Mouse (Mus musculus): ENCODE results near the gene Dnajc5. TPM values are rescaled to one million over a fixed set of nuclear protein-coding genes. Genes with fewer than 3 reads are reported as not detected.
A peak's percentile ranks its signal among the peaks of the same experiment; 100 is the strongest.

The Dnajc5 gene
- total RNA-seq, 2 experiments from 2014 or later = 25.0 to 40.0 TPM

DNA sequence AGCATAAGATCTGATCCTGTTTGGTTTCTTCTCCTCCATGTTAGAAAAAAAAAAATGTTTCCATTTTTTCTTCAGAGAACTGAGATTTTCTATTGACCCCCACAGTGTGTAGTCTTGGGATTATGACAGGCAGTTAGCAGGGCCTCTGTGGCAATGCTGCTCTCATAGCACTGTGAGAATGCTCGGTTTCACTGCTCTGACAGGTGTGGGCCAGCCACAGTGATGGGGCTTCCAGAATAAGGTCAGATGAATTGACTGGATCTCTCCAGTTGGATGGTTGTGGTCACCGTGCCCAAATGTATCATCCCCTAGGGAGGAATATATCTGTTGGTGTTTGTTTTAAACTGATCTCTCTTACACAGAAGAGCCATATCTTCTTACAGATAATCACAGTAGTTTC lies 11.1 kb upstream of the Dnajc5 start:
- ATAC-seq (replicated peaks; ENCODE audit: poor library complexity) = no peak

DNA sequence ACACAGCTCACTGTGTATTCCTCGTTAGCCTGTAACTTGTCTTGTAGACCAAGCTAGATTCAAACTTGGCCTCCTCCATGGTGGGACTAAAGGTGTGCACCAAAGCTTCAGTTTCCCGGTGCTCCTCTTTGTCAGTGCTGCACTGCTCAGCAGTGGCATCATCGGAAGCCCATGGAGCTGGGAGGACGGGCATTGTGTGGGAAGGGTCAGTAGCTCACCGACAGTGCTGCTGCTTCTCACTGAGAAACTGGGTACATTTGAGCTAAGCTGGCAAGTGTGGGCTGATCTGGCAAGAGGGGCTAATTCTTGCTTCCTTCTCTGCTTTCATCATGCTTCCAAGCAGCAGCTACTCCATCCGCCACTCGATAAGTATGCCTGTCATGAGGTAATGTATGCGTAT lies 9.1 kb upstream of the Dnajc5 start:
- ATAC-seq (replicated peaks; ENCODE audit: poor library complexity) = no peak

DNA sequence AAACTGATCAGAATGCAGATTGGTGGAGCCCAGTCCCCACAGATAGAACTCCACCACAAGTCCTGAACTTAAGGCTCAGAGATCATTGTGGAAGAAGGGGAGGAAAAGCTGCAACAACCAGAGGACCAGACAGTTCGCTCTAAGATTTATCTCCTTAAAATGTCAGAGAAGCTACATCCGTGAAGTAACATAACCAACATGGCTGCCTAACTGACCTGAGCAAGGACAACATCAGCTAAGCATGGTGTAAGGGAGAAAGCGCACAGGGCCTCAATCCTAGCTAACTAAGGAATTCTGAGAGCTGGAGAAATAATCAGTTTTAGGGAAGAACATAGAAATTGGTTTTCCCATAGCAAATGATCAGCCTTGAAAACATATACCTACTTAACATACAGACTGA lies 1.1 kb upstream of the Dnajc5 start:
- no peak for ATAC-seq (replicated peaks; ENCODE audit: poor library complexity)

DNA sequence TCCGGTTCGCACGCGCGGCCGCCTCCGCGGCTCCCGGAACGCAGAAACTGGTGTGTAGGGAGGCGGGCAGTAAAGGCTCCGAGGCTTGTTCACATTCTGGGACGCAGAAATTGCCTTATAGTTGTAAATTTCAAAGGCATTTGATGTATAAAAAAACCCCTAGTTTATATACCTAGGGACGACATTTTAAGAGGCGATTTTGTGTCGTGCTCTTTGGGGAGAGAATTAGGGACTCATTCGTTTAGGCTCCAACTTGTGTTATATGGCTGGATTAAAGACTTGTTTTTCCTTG lies 597 bp downstream of the Dnajc5 start:
- no peak for ATAC-seq (replicated peaks; ENCODE audit: poor library complexity)

- no peak for ATAC-seq (replicated peaks; ENCODE audit: poor library complexity)
Measured at GRCm38 (mm10) chr2:181521491-181521890, 1.2 kb downstream of the Dnajc5 start.

DNA sequence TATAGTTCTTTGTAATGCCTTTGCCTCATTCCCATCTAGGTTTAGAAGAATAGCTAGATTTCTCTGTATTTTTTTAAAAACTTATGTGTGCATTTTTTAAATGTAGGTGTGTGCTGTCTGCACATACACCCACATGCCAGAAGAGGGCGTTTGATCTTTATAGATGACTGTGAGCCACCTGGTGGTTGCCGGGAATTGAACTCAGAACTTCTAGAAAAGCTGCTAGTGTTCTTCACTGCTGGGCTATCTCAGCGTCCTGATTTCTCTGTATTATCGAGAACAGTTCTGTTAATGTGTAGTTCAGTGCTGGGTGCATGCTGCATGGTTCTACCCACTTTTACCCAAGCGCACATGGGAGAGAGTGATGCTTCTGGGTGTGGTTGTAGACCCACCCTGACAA lies 2.5 kb downstream of the Dnajc5 start:
- peak; percentile 51 for ATAC-seq (replicated peaks; ENCODE audit: poor library complexity)

DNA sequence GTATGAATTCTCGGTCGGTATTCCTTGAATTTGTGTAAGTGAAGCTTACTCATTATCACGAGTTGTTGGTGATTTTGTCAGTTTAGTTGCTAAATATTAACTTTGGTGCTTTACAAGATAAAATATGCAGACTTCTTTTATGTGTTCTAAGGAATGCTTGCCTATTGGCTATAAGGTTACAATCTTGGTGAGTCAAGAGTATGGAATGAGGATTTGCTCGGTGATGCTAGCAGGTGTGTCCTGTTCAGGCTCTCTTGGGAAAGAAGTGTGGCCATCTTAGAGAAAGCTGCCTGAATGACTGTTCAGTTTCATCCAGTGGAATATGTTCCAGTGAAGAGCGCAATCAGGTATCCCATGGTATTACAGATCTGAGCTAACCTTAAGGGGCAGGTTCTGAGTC lies 5.2 kb downstream of the Dnajc5 start:
- ATAC-seq (replicated peaks; ENCODE audit: poor library complexity) = no peak

- no peak for ATAC-seq (replicated peaks; ENCODE audit: poor library complexity)
Measured at GRCm38 (mm10) chr2:181529076-181529475, 8.8 kb downstream of the Dnajc5 start.

DNA sequence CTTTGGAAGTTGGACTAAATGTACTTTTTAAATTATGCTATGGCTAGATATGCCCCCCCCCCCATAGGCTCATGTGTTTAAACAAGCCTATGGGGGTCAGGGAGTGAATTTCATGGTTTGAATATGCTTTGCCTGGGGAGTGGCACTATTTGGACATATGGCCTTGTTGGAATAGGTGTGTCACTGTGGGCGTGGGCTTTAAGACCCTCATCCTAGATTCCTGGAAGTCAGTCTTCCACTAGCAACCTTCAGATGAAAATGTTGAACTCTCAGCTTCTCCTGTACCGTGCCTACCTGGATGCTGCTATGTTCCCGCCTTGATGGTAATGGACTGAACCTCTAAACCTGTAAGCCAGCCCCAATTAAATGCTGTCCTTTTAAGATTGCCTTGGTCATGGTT lies 12.3 kb downstream of the Dnajc5 start:
- no peak for ATAC-seq (replicated peaks; ENCODE audit: poor library complexity)

DNA sequence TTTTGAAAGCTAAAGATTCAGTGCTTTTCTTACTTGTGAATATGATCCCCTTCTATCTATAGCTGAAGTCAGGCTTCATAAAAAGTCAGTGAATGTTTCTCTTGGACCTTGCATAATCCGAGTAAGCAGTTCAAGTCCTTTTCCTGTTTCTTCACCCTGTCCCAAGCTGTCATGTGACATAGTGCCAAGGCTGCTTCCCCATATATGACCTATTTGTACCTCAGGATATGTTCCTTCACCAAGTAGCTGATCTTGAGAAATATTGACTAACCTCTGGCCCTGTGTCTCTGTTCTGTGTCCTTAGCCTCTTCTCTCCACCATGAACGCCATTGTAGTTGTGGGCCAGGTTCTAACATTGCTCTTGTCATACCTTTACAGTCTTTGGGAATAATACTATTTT lies 16.1 kb downstream of the Dnajc5 start:
- peak; percentile 85 for ATAC-seq (replicated peaks; ENCODE audit: poor library complexity)

DNA sequence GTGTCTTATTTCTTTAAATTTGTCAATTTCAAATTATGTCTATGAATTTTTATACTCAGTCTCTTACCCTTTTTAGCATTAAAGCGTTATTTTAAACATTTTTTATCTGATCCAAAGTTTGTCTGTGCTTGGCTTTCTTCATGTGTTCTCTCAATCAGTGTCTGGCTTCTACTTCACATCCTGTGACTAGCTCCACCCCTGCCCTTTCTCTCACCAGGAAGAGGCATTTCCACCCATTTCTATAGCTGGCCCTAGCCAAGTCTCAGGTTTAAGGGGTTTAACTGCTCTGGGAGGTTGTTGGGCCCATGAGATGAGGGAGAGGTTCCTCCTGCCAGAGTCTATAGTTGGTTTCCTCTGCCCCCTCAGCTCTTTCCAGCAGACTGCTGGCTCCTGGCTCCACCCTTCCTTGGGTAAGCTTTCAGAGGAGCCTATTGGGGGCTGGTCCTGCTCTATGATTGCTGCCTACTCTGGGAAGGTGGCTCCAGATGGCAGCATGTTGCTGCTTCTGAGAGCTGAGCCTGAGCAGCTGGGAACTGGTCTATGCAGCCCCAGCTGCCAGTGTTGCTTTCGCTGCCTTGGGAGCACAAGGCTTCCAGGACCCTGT lies 17.3 kb downstream of the Dnajc5 start:
- ATAC-seq (replicated peaks; ENCODE audit: poor library complexity) = peak; percentile 84

GRCm38 (mm10) chr2:181541761-181542380 lies 21.6 kb downstream of the Dnajc5 start:
- ATAC-seq (replicated peaks; ENCODE audit: poor library complexity) = no peak; the same call in 1 of the 2 replicates

DNA sequence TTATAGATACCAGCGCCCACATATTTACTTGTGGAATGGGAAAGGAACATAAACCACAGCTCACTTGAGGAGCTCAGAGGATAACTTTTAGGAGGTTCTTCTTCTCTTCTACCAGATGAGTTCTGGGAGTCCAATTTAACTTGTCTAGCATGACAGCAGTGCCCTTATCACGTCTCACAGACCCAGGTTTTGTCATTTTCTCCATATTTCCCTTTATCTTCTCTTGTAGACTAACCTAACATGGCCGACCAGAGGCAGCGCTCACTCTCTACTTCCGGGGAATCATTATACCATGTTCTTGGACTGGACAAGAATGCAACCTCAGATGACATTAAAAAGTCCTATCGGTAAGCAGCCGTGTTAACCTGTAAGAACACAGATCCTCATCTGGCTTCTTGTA lies 25.9 kb downstream of the Dnajc5 start:
- ATAC-seq (replicated peaks; ENCODE audit: poor library complexity) = peak; percentile 73

GRCm38 (mm10) chr2:181548227-181548626 lies 27.9 kb downstream of the Dnajc5 start:
- ATAC-seq (replicated peaks; ENCODE audit: poor library complexity) = 0 out of 2 replicates have a peak, but pooled peaks have one; percentile 17

DNA sequence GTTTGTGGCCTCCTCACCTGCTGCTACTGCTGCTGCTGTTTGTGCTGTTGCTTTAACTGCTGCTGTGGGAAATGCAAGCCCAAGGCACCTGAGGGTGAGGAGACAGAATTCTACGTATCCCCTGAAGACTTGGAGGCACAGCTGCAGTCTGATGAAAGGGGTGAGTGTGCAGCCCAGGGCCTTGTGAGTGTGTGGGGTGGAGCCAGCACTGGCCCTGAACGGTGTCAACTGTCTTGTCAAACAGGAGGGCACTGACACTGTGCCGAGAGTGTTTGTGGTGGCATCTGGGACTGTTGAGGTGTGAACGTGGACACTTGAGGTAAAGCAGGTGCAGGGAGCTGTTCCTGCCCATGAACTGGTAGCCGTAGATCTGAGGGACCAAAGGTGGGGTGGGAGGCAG lies 28.4 kb downstream of the Dnajc5 start:
- ATAC-seq (replicated peaks; ENCODE audit: poor library complexity) = no peak

DNA sequence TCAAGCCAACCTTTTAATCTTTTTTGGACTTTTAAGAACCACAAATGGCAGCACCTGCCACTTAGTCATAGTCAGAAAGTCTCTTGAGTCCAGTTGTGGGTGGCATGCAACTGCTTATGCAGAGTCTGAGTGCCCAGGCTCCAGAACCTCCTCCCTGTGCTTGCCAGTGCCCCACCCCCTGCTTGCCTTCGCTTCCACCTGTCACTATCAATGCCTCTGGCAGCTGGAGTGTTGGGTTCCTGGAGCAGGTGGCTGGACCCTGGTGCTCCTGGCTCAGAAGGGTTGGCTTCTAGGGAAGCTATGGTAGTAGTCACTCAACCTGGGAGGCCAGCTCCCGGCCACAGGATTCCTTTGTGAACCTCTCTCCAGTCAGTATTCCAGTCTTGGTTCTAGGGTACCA lies 29.9 kb downstream of the Dnajc5 start:
- no peak for ATAC-seq (replicated peaks; ENCODE audit: poor library complexity)

DNA sequence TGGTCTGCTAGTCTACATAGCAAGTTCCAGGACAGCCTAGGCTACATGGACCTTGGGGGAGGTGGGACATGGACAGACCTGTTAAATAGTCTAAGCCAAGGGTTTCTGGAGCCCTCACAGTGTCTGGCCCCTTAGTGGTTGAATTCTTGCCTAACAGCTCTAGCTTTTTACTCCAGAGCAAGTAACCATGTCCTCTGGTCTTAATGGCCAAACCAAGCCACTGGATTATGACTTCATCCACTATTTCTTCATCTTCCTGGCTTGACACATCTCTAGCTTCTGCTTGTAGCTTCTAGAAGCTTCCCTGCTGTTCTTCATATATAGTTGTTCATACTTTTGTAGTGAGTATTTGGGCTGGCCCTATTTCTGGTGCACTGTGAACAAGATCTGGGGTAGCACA lies 33.5 kb downstream of the Dnajc5 start:
- peak; percentile 91 for ATAC-seq (replicated peaks; ENCODE audit: poor library complexity)

DNA sequence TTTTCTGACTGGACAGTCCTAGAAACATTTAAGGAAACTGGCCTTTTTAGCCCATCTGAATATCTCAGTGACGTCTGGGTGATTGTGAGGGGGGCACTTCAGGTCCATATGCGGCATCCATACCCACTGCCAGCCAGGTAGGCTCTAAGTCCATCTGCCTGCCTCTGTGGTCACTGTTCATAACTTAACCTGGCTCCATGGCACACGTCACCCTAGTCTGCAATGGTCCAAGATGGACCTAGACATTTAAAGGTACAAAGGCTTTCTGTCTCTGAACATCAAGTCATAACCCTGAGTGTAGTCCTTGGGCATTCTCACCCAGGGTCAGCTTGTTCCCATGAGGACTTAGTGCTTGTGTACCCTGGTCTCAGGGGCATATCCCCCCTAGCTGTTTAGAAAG lies 47.1 kb downstream of the Dnajc5 start:
- no peak for ATAC-seq (replicated peaks; ENCODE audit: poor library complexity)

DNA sequence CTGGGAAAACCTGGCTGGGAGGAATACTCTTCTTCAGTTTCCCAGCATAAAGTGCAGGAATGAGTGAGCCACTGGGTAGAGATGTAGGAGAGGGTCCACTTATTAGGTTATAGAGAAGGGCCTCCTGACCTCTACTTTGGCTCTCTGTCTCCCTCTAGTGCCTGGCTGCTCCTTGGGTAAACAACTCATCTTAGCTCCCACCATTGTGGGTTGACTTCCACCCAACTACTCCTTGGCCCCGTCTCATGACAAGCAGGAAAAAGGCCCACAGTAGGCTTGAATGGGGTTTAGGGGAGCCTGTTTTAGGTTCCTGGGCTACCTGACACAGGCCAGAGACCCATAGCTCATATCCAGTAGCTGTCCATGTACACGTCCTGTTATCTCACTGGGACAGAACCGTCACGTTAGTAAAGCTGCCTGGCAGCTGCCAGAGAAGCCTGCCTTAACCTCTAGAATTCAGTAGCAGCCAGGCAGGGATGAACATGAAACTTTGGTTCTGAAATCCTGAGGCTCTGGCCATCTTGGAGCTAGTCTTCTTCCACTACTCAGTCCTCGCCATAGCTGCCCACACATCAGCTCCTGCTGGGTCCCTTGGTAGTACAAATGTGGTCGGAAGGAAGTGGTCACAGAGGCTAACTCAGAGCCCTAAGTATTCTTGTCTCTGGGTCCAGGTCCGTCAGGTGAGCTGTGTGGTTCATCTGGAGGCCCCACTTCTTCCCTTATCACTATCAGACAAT lies 48.2 kb downstream of the Dnajc5 start:
- ATAC-seq (replicated peaks; ENCODE audit: poor library complexity) = peak; percentile 84

- no peak for ATAC-seq (replicated peaks; ENCODE audit: poor library complexity)
Measured at GRCm38 (mm10) chr2:181569856-181570255, 49.6 kb downstream of the Dnajc5 start.

GRCm38 (mm10) chr2:181570375-181570774 lies 50.1 kb downstream of the Dnajc5 start:
- no peak for ATAC-seq (replicated peaks; ENCODE audit: poor library complexity)

DNA sequence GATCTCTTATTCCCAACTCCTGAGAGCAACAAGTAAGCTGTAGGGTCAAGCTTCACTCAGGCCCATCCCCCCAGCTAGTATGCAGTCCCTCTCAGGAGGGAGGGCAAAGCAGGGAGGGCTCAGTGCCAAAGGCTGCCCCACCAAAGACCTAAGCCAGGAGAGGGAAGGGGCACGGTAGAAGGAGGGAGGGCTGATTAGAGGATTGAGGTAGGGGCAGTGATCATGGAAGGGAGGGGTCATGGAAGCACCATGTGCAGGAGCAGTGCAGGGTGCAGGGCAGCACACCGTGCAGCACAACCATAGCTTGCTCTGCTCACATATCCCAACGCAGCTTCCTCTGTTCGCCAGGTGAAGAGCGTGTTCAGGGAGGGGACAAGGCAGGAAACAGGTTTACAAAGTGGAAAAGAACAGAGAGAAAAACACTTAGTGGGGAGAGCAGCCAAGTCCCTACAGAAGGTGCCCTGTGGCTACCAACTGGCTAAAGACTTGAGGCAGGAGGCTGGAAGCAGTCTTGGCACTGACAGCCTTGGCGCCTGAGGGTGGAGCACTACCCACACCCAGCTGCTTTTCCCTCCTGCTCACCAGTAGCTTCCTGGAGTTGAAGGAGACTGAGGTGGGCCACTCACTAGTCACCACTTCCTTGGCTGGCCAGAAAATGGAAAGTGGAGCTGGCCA lies 50.8 kb downstream of the Dnajc5 start:
- ATAC-seq (replicated peaks; ENCODE audit: poor library complexity) = 0 out of 2 replicates have a peak, but pooled peaks have one; percentile 19
